Mouse (Mus musculus) heart, embryonic 10.5 days (tissue): ENCODE results near the gene Ssr1. TPM values are rescaled to one million over a fixed set of nuclear protein-coding genes. Genes with fewer than 3 reads are reported as not detected.

ENCODE experiments used
- DNase-seq: peaks from one replicate; pipeline ENCODE4 v3.0.0-alpha.2; 2017; ENCODE audit warnings: low spot score
- H3K27ac ChIP-seq: fragments of 300-500 bp; sonication (generic); 2 replicates; pipeline ENCODE4 v1.5.1; 2016; ENCODE audit warnings: mild to moderate bottlenecking
- H3K27me3 ChIP-seq: fragments of 300-500 bp; sonication (generic); 2 replicates; pipeline ENCODE4 v1.6.1; 2016; ENCODE audit warnings: mild to moderate bottlenecking; ENCODE audit not compliant: poor library complexity, insufficient read depth, severe bottlenecking
- H3K36me3 ChIP-seq: fragments of 300-500 bp; sonication (generic); 2 replicates; pipeline ENCODE4 v1.6.1; 2016; ENCODE audit warnings: mild to moderate bottlenecking, moderate library complexity
- H3K4me1 ChIP-seq: fragments of 300-500 bp; sonication (generic); 2 replicates; pipeline ENCODE4 v1.6.1; 2016; ENCODE audit warnings: mild to moderate bottlenecking
- H3K4me3 ChIP-seq: fragments of 300-500 bp; sonication (generic); 2 replicates; pipeline ENCODE4 v1.5.1; 2016; ENCODE audit warnings: mild to moderate bottlenecking, moderate library complexity
- H3K9me3 ChIP-seq: fragments of 300-500 bp; sonication (generic); 2 replicates; pipeline ENCODE4 v1.6.1; 2016; ENCODE audit warnings: mild to moderate bottlenecking, moderate library complexity
- WGBS: fragments of 180-500 bp; shearing (Covaris S2); methylation state at CpG from one replicate; pipeline ENCODE4 v1.1.7; 2016; 5-methylcytosine and 5-hydroxymethylcytosine counted together
- polyA plus RNA-seq: library from polyadenylated mRNA; unstranded; fragments of >200 nt; fragmentation: Nextera tagmentation; extraction: Ambion mirVana; gene quantifications from 2 replicates; pipeline ENCODE4 v1.2.1, GENCODE M21; 2016

The Ssr1 gene
- polyA plus RNA-seq, 1 experiment from 2014 or later, result 114 TPM

GRCm38 (mm10) chr13:37919711-37920277 lies 74.2 kb downstream of the Ssr1 start:
- no peaks in the 10 kb centered on the region for H3K27me3 ChIP-seq
- no peak overlapping the region for H3K4me3 ChIP-seq
- WGBS, result 91% methylated on average over 3 of the region's 3 CpGs
- H3K4me1 ChIP-seq, result peaks cover 34% of the 10 kb centered on the region
- H3K36me3 ChIP-seq, result peaks cover 73% of the 10 kb centered on the region
- H3K27ac ChIP-seq, result no peak overlapping the region
- no peak for DNase-seq
- H3K9me3 ChIP-seq, result no peaks in the 10 kb centered on the region

- Histone ChIP-seq H3K9me3 (no peaks in the 10 kb centered on the region), H3K27ac (no peak overlapping the region), H3K36me3 (peaks cover 69% of the 10 kb centered on the region), H3K4me3 (no peak overlapping the region), H3K4me1 (peaks cover 32% of the 10 kb centered on the region), H3K27me3 (no peaks in the 10 kb centered on the region)
- no peak for DNase-seq
- WGBS, result 89% methylated on average over 15 of the region's 15 CpGs
These were observed 75.4 kb downstream of the Ssr1 start for GRCm38 (mm10) chr13:37918336-37919261.

Other genes starting within 250 kb of the Ssr1 start
- gene Rreb1, start 215.8 kb downstream of the Ssr1 start, polyA plus RNA-seq, result 12.1 and 14.3 TPM in 2 replicates
- 36.2 and 41.9 TPM in 2 replicates for gene Riok1, start 42.8 kb upstream of the Ssr1 start, polyA plus RNA-seq
- gene Cage1, start 42.9 kb upstream of the Ssr1 start, polyA plus RNA-seq, result 0.74 and 0.87 TPM in 2 replicates
- gene Dsp, start 157.1 kb upstream of the Ssr1 start, polyA plus RNA-seq, result 27.1 and 35.3 TPM in 2 replicates
- 29.7 and 34.1 TPM in 2 replicates for gene Snrnp48, start 210.7 kb upstream of the Ssr1 start, polyA plus RNA-seq